Mouse (Mus musculus): Measurements from ENCODE around the gene Ccl12. TPM values are rescaled to one million over a fixed set of nuclear protein-coding genes. Genes with fewer than 3 reads are reported as not detected.

The Ccl12 gene
- not detected in 2 replicates for total RNA-seq (2017)

DNA sequence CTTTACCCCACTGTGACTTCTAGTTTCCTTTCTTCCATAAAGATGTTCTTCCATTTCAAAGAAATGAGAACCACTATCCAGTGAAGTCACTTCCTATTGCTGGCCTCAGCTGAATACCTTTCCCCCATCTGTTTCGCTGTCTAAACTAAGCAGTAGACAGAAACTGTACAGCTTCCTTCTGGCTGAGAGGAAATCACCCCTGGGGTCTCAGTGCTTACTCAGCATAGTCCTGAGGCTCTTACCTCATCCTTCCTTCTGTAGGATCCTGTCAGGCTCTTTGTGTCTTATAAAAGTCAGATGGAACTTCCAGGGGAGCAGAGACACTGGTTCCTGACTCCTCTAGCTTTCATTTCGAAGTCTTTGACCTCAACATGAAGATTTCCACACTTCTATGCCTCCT, at the start of gene Ccl12:
Gene Ccl12 (plus strand): TSS at position 317 of the 400 bp plus-strand sequence.
- ATAC-seq (replicated peaks; ENCODE audit: low read depth, poor library complexity, severe bottlenecking): peak; percentile 42; the same call in 1 of the 2 replicates

- no peak for ATAC-seq (replicated peaks; ENCODE audit: low read depth, poor library complexity, severe bottlenecking)
Measured at GRCm38 (mm10) chr11:82053849-82054248, 47.8 kb upstream of the Ccl12 start.

GRCm38 (mm10) chr11:82057646-82058045, 44.0 kb upstream of the Ccl12 start, which contains the start of gene Ccl11:
Ccl11 (plus strand) TSS chr11:82057823.
- ATAC-seq (replicated peaks; ENCODE audit: low read depth, poor library complexity, severe bottlenecking): no peak

DNA sequence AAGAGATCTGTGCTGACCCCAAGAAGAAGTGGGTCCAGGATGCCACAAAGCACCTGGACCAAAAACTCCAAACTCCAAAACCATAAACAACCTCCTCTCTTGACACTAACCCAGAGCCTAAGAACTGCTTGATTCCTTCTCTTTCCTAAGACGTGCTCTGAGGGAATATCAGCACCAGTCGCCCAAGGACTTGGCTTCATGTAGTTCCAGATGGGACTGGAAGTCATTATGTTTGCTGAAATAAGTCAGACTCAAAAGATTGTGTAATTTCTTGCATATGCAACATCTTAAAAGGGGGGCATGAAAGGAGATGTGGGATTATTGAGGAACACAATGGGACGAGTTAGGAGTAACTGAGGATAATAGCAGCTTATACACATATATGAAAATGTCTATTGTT, 39.4 kb upstream of the Ccl12 start:
- ATAC-seq (replicated peaks; ENCODE audit: low read depth, poor library complexity, severe bottlenecking): no peak

DNA sequence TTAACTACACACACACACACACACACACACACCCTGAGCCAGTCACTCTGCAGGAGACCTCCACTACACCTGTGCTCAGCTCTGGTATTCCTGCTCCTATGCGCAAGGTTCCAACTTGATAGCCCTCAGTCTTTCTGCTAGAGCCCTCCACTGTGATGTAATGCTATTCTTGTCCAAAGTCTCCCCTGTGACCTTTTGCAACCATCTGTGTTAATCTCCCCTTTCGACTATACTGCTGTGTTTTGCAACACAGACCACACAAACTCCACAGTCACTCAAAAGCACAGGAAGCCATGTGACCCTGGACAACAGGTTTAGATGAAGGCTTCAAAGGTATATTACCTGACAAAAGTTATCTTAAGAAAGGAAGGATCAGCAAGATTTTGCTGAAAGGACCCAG, 38.2 kb upstream of the Ccl12 start:
- no peak for ATAC-seq (replicated peaks; ENCODE audit: low read depth, poor library complexity, severe bottlenecking)

DNA sequence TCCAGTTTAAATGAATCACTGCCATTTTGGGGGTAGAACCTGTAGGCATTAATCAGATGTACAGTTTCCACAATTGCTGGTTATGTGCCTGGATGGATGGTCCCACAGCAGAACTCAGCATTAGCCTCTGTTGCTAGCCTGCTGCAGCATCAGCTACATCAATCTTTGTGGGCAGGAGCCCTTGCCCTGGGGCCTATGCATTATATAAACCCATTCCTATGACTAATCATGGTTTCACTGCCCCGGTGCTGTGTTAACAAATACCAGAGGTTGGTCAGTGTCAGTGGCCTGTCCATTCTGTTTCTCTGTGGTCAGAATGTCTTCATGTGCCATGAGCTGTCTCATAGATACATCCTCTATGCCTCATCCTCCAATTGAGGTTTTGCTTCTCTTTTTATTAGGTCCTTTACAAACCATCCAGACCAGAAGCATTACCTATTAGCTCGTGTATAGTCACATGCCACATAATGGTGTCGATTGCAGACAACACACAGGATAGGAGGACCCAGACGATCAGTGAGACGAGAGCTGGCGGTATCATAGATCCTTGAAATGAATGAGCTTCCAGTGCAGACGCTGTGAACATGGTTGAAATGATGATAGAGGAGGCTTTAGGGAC, 34.6 kb upstream of the Ccl12 start:
- ATAC-seq (replicated peaks; ENCODE audit: low read depth, poor library complexity, severe bottlenecking): no peak

DNA sequence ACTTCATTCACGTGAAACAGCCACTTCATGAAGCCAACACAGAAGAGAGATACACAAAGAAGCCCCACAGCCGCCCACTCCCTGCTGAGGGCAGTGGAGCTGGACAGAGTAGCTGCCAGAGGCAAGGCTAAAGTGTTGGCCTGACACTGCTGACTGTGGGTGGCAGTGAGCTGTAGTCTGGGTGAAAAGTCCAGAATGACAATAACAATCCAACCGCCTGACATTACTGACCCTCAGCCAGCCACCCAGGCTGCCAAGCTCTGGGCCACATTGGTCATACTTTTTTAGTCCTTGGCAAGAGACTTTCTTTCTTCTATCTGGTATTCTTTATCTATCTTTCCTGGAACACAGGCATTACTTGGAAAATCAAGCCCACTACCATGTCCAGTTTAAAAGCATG, 30.6 kb upstream of the Ccl12 start:
- no peak for ATAC-seq (replicated peaks; ENCODE audit: low read depth, poor library complexity, severe bottlenecking)

GRCm38 (mm10) chr11:82072374-82072773, 29.3 kb upstream of the Ccl12 start:
- no peak for ATAC-seq (replicated peaks; ENCODE audit: low read depth, poor library complexity, severe bottlenecking)

GRCm38 (mm10) chr11:82072984-82073383, 28.7 kb upstream of the Ccl12 start:
- no peak for ATAC-seq (replicated peaks; ENCODE audit: low read depth, poor library complexity, severe bottlenecking)

DNA sequence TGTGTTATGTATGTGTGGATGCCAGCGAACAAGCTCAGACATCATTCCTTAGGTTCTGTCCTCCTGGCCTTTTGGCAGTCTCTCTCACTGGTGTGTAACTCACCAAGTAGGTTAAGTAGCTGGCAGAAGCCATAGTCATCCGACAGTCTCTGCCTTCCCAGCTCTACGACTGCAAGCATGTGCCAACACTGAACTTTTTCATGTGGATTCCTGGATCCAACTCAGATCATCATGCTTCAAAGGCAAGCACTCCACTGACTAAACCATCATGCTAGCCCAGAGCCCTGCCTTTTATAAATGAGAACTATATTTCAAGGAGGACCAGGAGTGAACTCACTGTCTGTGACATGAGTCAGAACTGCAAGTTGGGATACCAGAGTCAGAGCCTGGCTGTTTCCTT, 28.0 kb upstream of the Ccl12 start:
- ATAC-seq (replicated peaks; ENCODE audit: low read depth, poor library complexity, severe bottlenecking): no peak

DNA sequence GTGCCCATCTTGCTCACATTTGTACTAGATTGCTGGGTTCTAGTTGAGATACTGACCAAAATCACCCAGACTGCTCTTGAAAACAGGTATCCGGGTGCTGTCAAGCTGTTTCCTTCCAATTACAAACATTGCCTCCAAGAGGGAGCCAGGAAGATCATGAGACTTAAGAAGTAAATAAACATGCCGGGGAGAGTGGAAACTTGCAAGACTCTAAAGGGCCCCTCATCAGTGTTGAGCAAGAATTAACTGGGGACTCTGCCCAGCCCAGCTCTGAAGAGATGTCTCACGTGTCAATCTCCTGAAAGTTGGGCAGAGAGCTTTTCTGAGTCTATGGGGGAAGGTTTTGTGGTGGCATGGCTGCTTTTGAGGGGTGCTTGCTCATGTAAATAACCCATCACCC, 24.6 kb upstream of the Ccl12 start:
- no peak for ATAC-seq (replicated peaks; ENCODE audit: low read depth, poor library complexity, severe bottlenecking)

DNA sequence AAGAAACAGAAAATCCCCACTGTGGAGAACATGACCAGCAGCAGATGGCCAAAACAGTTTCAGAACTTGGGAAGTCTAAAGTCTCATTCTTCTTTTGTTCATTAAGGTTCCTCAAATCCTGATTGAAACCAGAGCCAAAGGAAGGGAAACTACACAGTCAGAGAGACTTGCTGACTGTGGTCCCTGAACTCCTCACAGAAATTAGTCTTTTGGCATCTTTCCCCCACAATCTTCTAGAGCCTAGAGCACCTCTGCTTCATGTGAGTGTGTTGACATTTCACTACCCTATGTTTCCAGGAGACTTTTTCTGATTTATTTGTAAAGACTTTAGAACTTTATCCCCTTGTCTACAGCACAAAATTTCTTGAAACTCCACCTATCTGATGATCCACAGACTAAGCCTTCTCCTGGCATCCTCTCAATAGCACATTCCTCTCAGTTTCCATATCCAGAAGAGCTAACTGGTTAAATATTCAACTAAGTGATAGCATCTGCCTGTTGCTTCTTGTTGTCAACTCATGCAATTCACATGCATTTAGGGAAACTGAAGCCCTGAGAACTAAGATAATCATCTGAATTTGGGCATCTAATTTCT, 23.4 kb upstream of the Ccl12 start:
- no peak for ATAC-seq (replicated peaks; ENCODE audit: low read depth, poor library complexity, severe bottlenecking)

- ATAC-seq (replicated peaks; ENCODE audit: low read depth, poor library complexity, severe bottlenecking): no peak
Measured at GRCm38 (mm10) chr11:82080865-82081264, 20.8 kb upstream of the Ccl12 start.

- no peak for ATAC-seq (replicated peaks; ENCODE audit: low read depth, poor library complexity, severe bottlenecking)
Measured at GRCm38 (mm10) chr11:82084360-82084759, 17.3 kb upstream of the Ccl12 start.

- ATAC-seq (replicated peaks; ENCODE audit: low read depth, poor library complexity, severe bottlenecking): no peak
Measured at GRCm38 (mm10) chr11:82099511-82100323, 1.9 kb upstream of the Ccl12 start.

GRCm38 (mm10) chr11:82101087-82101486, 558 bp upstream of the Ccl12 start:
- ATAC-seq (replicated peaks; ENCODE audit: low read depth, poor library complexity, severe bottlenecking): peak; percentile 15; the same call in 1 of the 2 replicates

- no peak for ATAC-seq (replicated peaks; ENCODE audit: low read depth, poor library complexity, severe bottlenecking)
Measured at GRCm38 (mm10) chr11:82109611-82110010, 8.0 kb downstream of the Ccl12 start.

GRCm38 (mm10) chr11:82110372-82111248, 9.0 kb downstream of the Ccl12 start:
- ATAC-seq (replicated peaks; ENCODE audit: low read depth, poor library complexity, severe bottlenecking): no peak

GRCm38 (mm10) chr11:82114885-82115284, 13.2 kb downstream of the Ccl12 start, which contains the start of gene Ccl8:
Ccl8 (plus strand) TSS chr11:82115185.
- no peak for ATAC-seq (replicated peaks; ENCODE audit: low read depth, poor library complexity, severe bottlenecking)

GRCm38 (mm10) chr11:82116041-82116440, 14.4 kb downstream of the Ccl12 start:
- ATAC-seq (replicated peaks; ENCODE audit: low read depth, poor library complexity, severe bottlenecking): no peak
